Mouse (Mus musculus) C2C12 (cell line): Measurements from ENCODE around the gene Eif3l.

Source experiments
- CEBPB ChIP-seq: IDR thresholded peaks from one replicate; pipeline ENCODE4 v1.6.1; 2011; ENCODE audit warnings: low read depth, mild to moderate bottlenecking, control low read depth, moderate library complexity
- CTCF ChIP-seq: IDR thresholded peaks from one replicate; pipeline ENCODE4 v1.5.1; 2011; ENCODE audit not compliant: control insufficient read depth, insufficient read depth, insufficient read length
- USF1 ChIP-seq: IDR thresholded peaks from one replicate; pipeline ENCODE4 v1.6.1; 2011; ENCODE audit warnings: low read depth, mild to moderate bottlenecking, control low read depth, moderate library complexity

- no peak for TF ChIP-seq CTCF
- no peak for TF ChIP-seq CEBPB
- no peak for TF ChIP-seq USF1
These were observed 34.2 kb upstream of the Eif3l start for GRCm38 (mm10) chr15:79040501-79041416.
